Comparison of ENCODE assay signal across 33 mouse cellular contexts in the genomic region with DNA sequence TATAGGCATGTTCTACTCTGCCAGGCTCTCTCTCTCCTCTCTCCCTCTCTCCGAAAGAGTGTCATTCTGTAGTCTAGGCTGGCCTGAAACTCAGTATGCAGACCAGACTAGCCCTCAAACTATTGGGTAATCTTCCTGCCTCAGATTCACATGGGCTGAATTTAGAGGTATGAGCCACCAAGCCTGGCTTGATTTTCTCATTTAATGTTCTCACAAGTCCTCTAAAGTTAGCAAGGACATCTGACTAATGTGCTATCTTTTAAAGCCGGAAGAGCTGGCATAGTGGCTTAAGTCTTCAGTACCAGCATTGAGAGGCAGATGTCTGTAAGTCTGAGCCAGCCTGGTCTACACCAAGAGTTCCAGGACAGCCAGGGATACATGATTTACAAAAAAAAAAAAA. TPM values are rescaled to one million over a fixed set of nuclear protein-coding genes. Genes with fewer than 3 reads are reported as not detected.
DNase-seq lines count a peak whose midpoint lies in the region; ATAC-seq lines count a peak whose summit lies in the region.
"Had no signal": no experiment of that assay in that cellular context is flagged by ENCODE, and none has a peak within 500 bp of the region (broad histone marks: within the 10 kb centered on the region; RNA-seq: fewer than 3 reads in every experiment).

No protein-coding gene starts in this region.

- peak overlapping the region; percentile 35; the same call in 1 of the 2 replicates for H3K27ac ChIP-seq in heart, embryonic 15.5 days
- H3K27ac ChIP-seq: embryonic facial prominence, embryonic 10.5 days; forebrain, embryonic 10.5 days; hindbrain, postnatal 0 days; limb, embryonic 13.5 days; liver, embryonic 12.5 days; midbrain, embryonic 12.5 days; stomach, embryonic 15.5 days had no signal

- no peak overlapping the region for H3K9ac ChIP-seq in heart, embryonic 15.5 days
- H3K9ac ChIP-seq: forebrain, postnatal 0 days; limb, embryonic 13.5 days; liver, embryonic 12.5 days; midbrain, embryonic 12.5 days; stomach, embryonic 15.5 days had no signal

- DNase-seq in frontal cortex, postnatal 25 days (ENCODE audit: low spot score in 2 of 2) = no peak
- no peak for DNase-seq in heart, postnatal 36 days
- DNase-seq in 3T3-L1 (ENCODE audit: low read depth, low spot score) = peak; percentile 40
- peak; percentile 38 for DNase-seq in brain, adult 2 months (ENCODE audit: low read depth, low spot score)
- DNase-seq in right cerebral cortex, postnatal 10 days (ENCODE audit: low spot score in 2 of 2) = no peak
- DNase-seq in yolk sac, embryonic 10.5 days (ENCODE audit: low spot score) = no peak
- DNase-seq: adrenal gland, postnatal 36 days; B cell, adult 2 months; cerebellum, adult 11-12 months; cerebellum, postnatal 10 days; forebrain, postnatal 0 days; gastrocnemius, postnatal 10 days; kidney, postnatal 25 days; lung, adult 18-20 months; lung, postnatal 10 days; right cerebral cortex, postnatal 4 days; thymus, adult 2 months; thymus, postnatal 4 days had no signal

- intact Hi-C loops in heart, postnatal 36 days (cut with DNase I) = loop anchor here (2.0 kb wide), 1 partner anchor 15 kb away; the partner anchor contains the start of gene Itga5

- H3K4me2 ChIP-seq in heart, embryonic 15.5 days = no peak overlapping the region
- H3K4me2 ChIP-seq: heart, embryonic 11.5 days; limb, embryonic 13.5 days; liver, embryonic 12.5 days; midbrain, embryonic 12.5 days; stomach, embryonic 15.5 days had no signal

- ATAC-seq in frontal cortex, adult (ENCODE audit: low TSS enrichment) = peak; percentile 64; the same call in 1 of the 2 replicates
- ATAC-seq in heart, embryonic 15.5 days (replicated peaks; ENCODE audit: insufficient number of reproducible peaks, insufficient read depth, low FRiP score, low read depth) = no peak
- ATAC-seq: activated CD4-positive, CD25-positive, alpha-beta regulatory T cell, adult 4 months; forebrain, postnatal 0 days; hindbrain, postnatal 0 days; liver, embryonic 12.5 days had no signal

- H3K4me1 ChIP-seq in heart, embryonic 15.5 days (replicated peaks) = peaks cover 53% of the 10 kb centered on the region
- H3K4me1 ChIP-seq: midbrain, embryonic 12.5 days had no signal

- WGBS in heart, embryonic 15.5 days = 72% methylated on average over 2 of the region's 2 CpGs

- H3K27me3 ChIP-seq in heart, embryonic 15.5 days = no peaks in the 10 kb centered on the region
- H3K27me3 ChIP-seq: limb, embryonic 13.5 days; midbrain, embryonic 12.5 days; stomach, embryonic 15.5 days had no signal

- H3K4me3 ChIP-seq in heart, embryonic 15.5 days = no peak overlapping the region
- H3K4me3 ChIP-seq: embryonic facial prominence, embryonic 10.5 days; forebrain, embryonic 10.5 days; limb, embryonic 13.5 days; liver, embryonic 12.5 days; midbrain, embryonic 12.5 days; stomach, embryonic 15.5 days had no signal

- H3K36me3 ChIP-seq in heart, embryonic 15.5 days = no peaks in the 10 kb centered on the region
- H3K36me3 ChIP-seq: embryonic facial prominence, embryonic 10.5 days; forebrain, embryonic 10.5 days; limb, embryonic 13.5 days; liver, embryonic 12.5 days; midbrain, embryonic 12.5 days; stomach, embryonic 15.5 days had no signal

- no peaks in the 10 kb centered on the region for H3K9me3 ChIP-seq in heart, embryonic 15.5 days (replicated peaks)
- H3K9me3 ChIP-seq: embryonic facial prominence, embryonic 10.5 days; forebrain, embryonic 10.5 days; limb, embryonic 13.5 days; liver, embryonic 12.5 days; midbrain, embryonic 12.5 days; stomach, embryonic 15.5 days had no signal

RNA-seq across cellular contexts. Expression of gene Itga5, which starts 15.5 kb away (rescaled TPM):
- 62.4 and 70.8 TPM in 2 replicates for polyA plus RNA-seq in heart, embryonic 15.5 days (2015; fragmentation: Nextera tagmentation; extraction: Ambion mirVana)
- 10 to 100 TPM; 46.1 to 47.1 TPM for total RNA-seq in heart, postnatal 36 days (2021)

RNA-seq across cellular contexts. Expression of gene Zfp385a, which starts 42.2 kb away (rescaled TPM):
- 5.9 and 10.5 TPM in 2 replicates for polyA plus RNA-seq in heart, embryonic 15.5 days (2015; fragmentation: Nextera tagmentation; extraction: Ambion mirVana)
- total RNA-seq in heart, postnatal 36 days (2021) = 10 to 100 TPM; 12.9 to 13.0 TPM
- polyA plus RNA-seq: activated CD4-positive, CD25-positive, alpha-beta regulatory T cell, adult 4 months had no signal

RNA-seq across cellular contexts. Expression of gene Gtsf1, which starts 48.2 kb away (rescaled TPM):
- polyA plus RNA-seq in heart, embryonic 15.5 days (2015; fragmentation: Nextera tagmentation; extraction: Ambion mirVana) = 28.5 and 32.6 TPM in 2 replicates
- not detected for total RNA-seq in heart, postnatal 36 days (2021)
- total RNA-seq: adrenal gland, postnatal 36 days; forebrain, postnatal 0 days; gastrocnemius, postnatal 10 days; hindbrain, postnatal 0 days; megakaryocyte progenitor cell, adult 5-6 weeks had no signal
- polyA plus RNA-seq: activated CD4-positive, CD25-positive, alpha-beta regulatory T cell, adult 4 months; embryonic facial prominence, embryonic 10.5 days; forebrain, embryonic 10.5 days; forebrain, postnatal 0 days; hindbrain, embryonic 11.5 days; intestine, embryonic 16.5 days; kidney, embryonic 14.5 days; limb, embryonic 13.5 days; liver, embryonic 12.5 days; midbrain, embryonic 12.5 days; stomach, embryonic 15.5 days; thymus, adult 2 months had no signal

Comparison
In these comparisons a context has a peak if more than half of its experiments do, and no peak if none do; other contexts are left out.
1. DNase-seq: peak in 3T3-L1 (single experiment) and brain, adult 2 months (single experiment); none in frontal cortex, postnatal 25 days (0 of 2), heart, postnatal 36 days (0 of 2), right cerebral cortex, postnatal 10 days (0 of 2) and yolk sac, embryonic 10.5 days (single experiment).